Mouse (Mus musculus) adrenal gland, postnatal 25 days (tissue): ENCODE results near the gene Gab2. TPM values are rescaled to one million over a fixed set of nuclear protein-coding genes. Genes with fewer than 3 reads are reported as not detected.

ENCODE experiments used
- DNase-seq: peaks from one replicate; pipeline ENCODE4 v3.0.0; 2021; ENCODE audit warnings: mixed read lengths
- total RNA-seq: library from RNA; stranded (reverse); gene quantifications from 2 replicates; pipeline ENCODE4 v1.2.3, GENCODE M21; 2021

Gene Gab2
- total RNA-seq, 1 experiment from 2014 or later = 18.7 TPM

GRCm38 (mm10) chr7:97347464-97347863 lies 266.1 kb downstream of the Gab2 start:
- DNase-seq = no peak

- no peak for DNase-seq
Measured at GRCm38 (mm10) chr7:97348318-97348717, 266.9 kb downstream of the Gab2 start.

GRCm38 (mm10) chr7:97348836-97349235 lies 267.4 kb downstream of the Gab2 start:
- no peak for DNase-seq

GRCm38 (mm10) chr7:97349438-97349837 lies 268.1 kb downstream of the Gab2 start:
- no peak for DNase-seq

- DNase-seq = no peak
Measured at GRCm38 (mm10) chr7:97350891-97351290, 269.5 kb downstream of the Gab2 start.

- no peak for DNase-seq
Measured at GRCm38 (mm10) chr7:97351792-97352513, 270.6 kb downstream of the Gab2 start.

- DNase-seq = no peak
Measured at GRCm38 (mm10) chr7:97353356-97353755, 272.0 kb downstream of the Gab2 start.

GRCm38 (mm10) chr7:97355068-97355841 lies 273.9 kb downstream of the Gab2 start:
- no peak for DNase-seq

GRCm38 (mm10) chr7:97356253-97356652 lies 274.9 kb downstream of the Gab2 start:
- no peak for DNase-seq

- DNase-seq = peak; percentile 38
Measured at GRCm38 (mm10) chr7:97356875-97357276, 275.5 kb downstream of the Gab2 start.

- no peak for DNase-seq
Measured at GRCm38 (mm10) chr7:97357840-97358239, 276.5 kb downstream of the Gab2 start.

- DNase-seq = no peak
Measured at GRCm38 (mm10) chr7:97358347-97358746, 277.0 kb downstream of the Gab2 start.

Other genes with a start within 250 kb of the Gab2 start
- gene Nars2, start 130.1 kb upstream of the Gab2 start, total RNA-seq = 19.3 and 19.9 TPM in 2 replicates